Mouse (Mus musculus) liver, postnatal 0 days (tissue): ENCODE data around the gene Surf2. TPM values are rescaled to one million over a fixed set of nuclear protein-coding genes. Genes with fewer than 3 reads are reported as not detected.
A peak's percentile ranks its signal among the peaks of the same experiment; 100 is the strongest.

Experiments used
- ATAC-seq: fragments of 200-750 bp; cut with Nextera tagmentation; 2 replicates; pipeline ENCODE4 v1.8.0; 2017; ENCODE audit warnings: mild to moderate bottlenecking, moderate library complexity
- DNase-seq: peaks from one replicate; pipeline ENCODE4 v3.0.0-alpha.2; 2016
- H3K27ac ChIP-seq: fragments of 300-500 bp; sonication (generic); 2 replicates; pipeline ENCODE4 v1.5.1; 2014; ENCODE audit warnings: antibody characterized with exemption, moderate library complexity, mild to moderate bottlenecking, low read depth
- H3K27me3 ChIP-seq: fragments of 300-500 bp; sonication (generic); 2 replicates; pipeline ENCODE4 v1.6.1; 2014; ENCODE audit warnings: low read length, control low read depth, mixed read lengths; ENCODE audit not compliant: insufficient read depth
- H3K36me3 ChIP-seq: fragments of 300-500 bp; sonication (generic); replicated peaks from 2 replicates; pipeline ENCODE4 v1.6.1; 2014; ENCODE audit warnings: mild to moderate bottlenecking, control low read depth, low read length, moderate library complexity, mixed read lengths; ENCODE audit not compliant: insufficient read depth
- H3K4me1 ChIP-seq: fragments of 300-500 bp; sonication (generic); 2 replicates; pipeline ENCODE4 v1.6.1; 2014; ENCODE audit warnings: antibody characterized with exemption, mild to moderate bottlenecking, control low read depth; ENCODE audit not compliant: insufficient read depth
- H3K4me2 ChIP-seq: fragments of 300-500 bp; sonication (generic); 2 replicates; pipeline ENCODE4 v1.6.1; 2014; ENCODE audit warnings: low read depth, mild to moderate bottlenecking, low read length, moderate library complexity, mixed read lengths
- H3K4me3 ChIP-seq: fragments of 300-500 bp; sonication (generic); 2 replicates; pipeline ENCODE4 v1.5.1; 2014; ENCODE audit warnings: low read depth, low read length
- H3K9ac ChIP-seq: fragments of 300-500 bp; sonication (generic); replicated peaks from 2 replicates; pipeline ENCODE4 v1.6.1; 2014; ENCODE audit warnings: mild to moderate bottlenecking, moderate library complexity
- H3K9me3 ChIP-seq: fragments of 300-500 bp; sonication (generic); 2 replicates; pipeline ENCODE4 v1.6.1; 2016; ENCODE audit warnings: mild to moderate bottlenecking, control low read depth, low read length, mixed read lengths
- CTCF ChIP-seq: sonication (generic); IDR thresholded peaks from 2 replicates; pipeline ENCODE4 v1.5.1; 2016; ENCODE audit warnings: antibody characterized with exemption, low read depth
- EP300 ChIP-seq: IDR thresholded peaks from 2 replicates; pipeline ENCODE4 v1.6.1; 2016; ENCODE audit warnings: antibody characterized with exemption, low read depth, mild to moderate bottlenecking
- WGBS: fragments of 180-500 bp; shearing (Covaris S2); extraction: QIAGEN DNeasy Blood & Tissue Kit; methylation state at CpG from one replicate; pipeline ENCODE4 v1.1.7; 2014; ENCODE audit not compliant: insufficient replicate concordance; 5-methylcytosine and 5-hydroxymethylcytosine counted together
- polyA plus RNA-seq: library from polyadenylated mRNA; unstranded; fragments of >200 nt; fragmentation: Nextera tagmentation; extraction: Ambion mirVana; gene quantifications from 2 replicates; pipeline ENCODE4 v1.2.1, GENCODE M21; 2015

Gene Surf2
- polyA plus RNA-seq, 1 experiment from 2014 or later, result 14.6 TPM

DNA sequence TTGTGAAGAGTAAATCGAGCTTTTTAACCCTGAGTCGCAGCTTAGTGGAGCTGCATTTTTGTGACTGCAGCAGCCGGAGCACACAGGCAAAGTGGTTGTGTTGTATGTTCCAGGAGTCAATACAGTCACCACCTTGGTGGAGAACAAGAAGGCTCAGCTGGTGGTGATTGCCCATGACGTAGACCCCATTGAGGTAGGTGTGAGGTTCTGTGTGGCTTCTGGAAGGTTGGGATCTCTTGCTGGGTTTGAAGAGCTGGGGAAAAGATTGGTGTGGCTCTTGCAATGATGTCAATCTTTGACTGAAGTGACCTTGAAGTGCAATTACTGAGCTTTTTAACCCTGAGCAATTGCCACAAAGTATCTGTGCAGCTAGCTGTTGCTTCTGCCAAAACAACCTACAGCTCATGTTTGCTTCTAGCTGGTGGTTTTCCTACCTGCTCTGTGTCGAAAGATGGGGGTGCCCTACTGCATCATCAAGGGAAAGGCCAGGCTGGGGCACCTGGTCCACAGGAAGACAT lies 3.9 kb upstream of the Surf2 start:
- no peak for TF ChIP-seq CTCF
- Histone ChIP-seq H3K4me3 (peak overlapping the region; percentile 69), H3K27me3 (no peaks in the 10 kb centered on the region), H3K4me1 (peaks cover 38% of the 10 kb centered on the region), H3K4me2 (peak overlapping the region; percentile 96), H3K9me3 (no peaks in the 10 kb centered on the region), H3K27ac (0 out of 2 replicates have a peak overlapping the region, but pooled peaks have one; percentile 8), H3K36me3 (peaks cover 41% of the 10 kb centered on the region), H3K9ac (peak overlapping the region; percentile 97)
- DNase-seq, result no peak
- 61% methylated on average over 5 of the region's 5 CpGs for WGBS
- ATAC-seq, result no peak

DNA sequence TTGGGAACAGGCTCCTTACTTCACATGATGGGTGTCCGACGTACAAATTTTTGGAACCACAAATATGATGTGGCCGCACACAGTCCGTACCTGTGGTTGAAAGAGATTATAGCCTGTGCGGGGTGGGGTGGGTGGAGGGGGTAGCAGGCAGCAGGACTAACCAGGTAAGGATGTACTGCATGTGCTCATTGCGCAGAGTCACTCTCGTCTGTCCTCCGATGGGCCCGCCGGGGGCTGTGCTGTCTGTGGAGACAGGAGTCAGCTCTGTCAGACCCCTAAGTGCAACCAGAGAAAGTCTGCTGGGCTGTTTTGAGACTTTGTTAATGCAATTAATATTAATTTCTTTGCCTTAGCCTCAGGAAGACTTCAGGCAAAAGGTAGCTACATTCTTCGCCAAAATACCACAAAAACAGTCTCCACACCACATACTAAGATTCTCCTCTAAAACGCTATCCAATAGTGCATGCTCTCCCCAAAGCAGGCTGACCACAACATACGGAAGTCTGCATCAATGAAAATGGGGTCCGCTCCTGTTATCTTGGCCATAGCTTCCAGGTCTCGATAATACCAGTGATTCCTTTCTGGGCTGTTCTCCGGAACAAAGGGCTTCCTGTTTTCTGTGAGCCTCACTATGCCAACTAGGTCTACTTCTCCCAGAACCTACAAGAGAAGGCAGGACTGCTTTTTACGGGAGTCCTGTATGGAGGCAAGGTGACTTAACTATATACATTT lies 2.6 kb upstream of the Surf2 start:
- H3K9me3 ChIP-seq, result no peaks in the 10 kb centered on the region
- H3K36me3 ChIP-seq, result peaks cover 39% of the 10 kb centered on the region
- 0 out of 2 replicates have a peak overlapping the region, but pooled peaks have one; percentile 13 for H3K4me2 ChIP-seq
- no peak for DNase-seq
- H3K27me3 ChIP-seq, result no peaks in the 10 kb centered on the region
- no peak for ATAC-seq
- 70% methylated on average over 17 of the region's 17 CpGs for WGBS
- peaks cover 42% of the 10 kb centered on the region for H3K4me1 ChIP-seq
- H3K9ac ChIP-seq, result peak overlapping the region; percentile 7; the same call in 1 of the 2 replicates
- H3K4me3 ChIP-seq, result no peak overlapping the region
- TF ChIP-seq CTCF (no peak), EP300 (no peak)
- H3K27ac ChIP-seq, result 0 out of 2 replicates have a peak overlapping the region, but pooled peaks have one; percentile 16

GRCm38 (mm10) chr2:26914148-26914941 lies 1.8 kb upstream of the Surf2 start:
- 0 out of 2 replicates have a peak overlapping the region, but pooled peaks have one; percentile 16 for H3K27ac ChIP-seq
- H3K9me3 ChIP-seq, result no peaks in the 10 kb centered on the region
- H3K27me3 ChIP-seq, result no peaks in the 10 kb centered on the region
- no peak for ATAC-seq
- WGBS, result 55% methylated on average over 8 of the region's 8 CpGs
- peaks cover 46% of the 10 kb centered on the region for H3K36me3 ChIP-seq
- TF ChIP-seq CTCF (no peak), EP300 (no peak)
- H3K4me1 ChIP-seq, result peaks cover 35% of the 10 kb centered on the region
- H3K4me3 ChIP-seq, result no peak overlapping the region
- H3K9ac ChIP-seq, result peak overlapping the region; percentile 70; the same call in 1 of the 2 replicates
- 0 out of 2 replicates have a peak overlapping the region, but pooled peaks have one; percentile 92 for H3K4me2 ChIP-seq
- no peak for DNase-seq

- 2% methylated on average over 13 of the region's 13 CpGs for WGBS
- H3K4me3 ChIP-seq, result peak overlapping the region; percentile 69
- peaks cover 67% of the 10 kb centered on the region for H3K36me3 ChIP-seq
- peaks cover 33% of the 10 kb centered on the region for H3K4me1 ChIP-seq
- H3K27ac ChIP-seq, result peak overlapping the region; percentile 76
- ATAC-seq (peak; percentile 12), DNase-seq (no peak)
- no peaks in the 10 kb centered on the region for H3K9me3 ChIP-seq
- TF ChIP-seq CTCF, result no peak
- no peak for TF ChIP-seq EP300
- H3K4me2 ChIP-seq, result peak overlapping the region; percentile 92
- H3K9ac ChIP-seq, result peak overlapping the region; percentile 70
- no peaks in the 10 kb centered on the region for H3K27me3 ChIP-seq
Observed at GRCm38 (mm10) chr2:26916738-26917137, 571 bp downstream of the Surf2 start.

- no peak for ATAC-seq
- no peak for DNase-seq
- no peaks in the 10 kb centered on the region for H3K27me3 ChIP-seq
- peaks cover 25% of the 10 kb centered on the region for H3K4me1 ChIP-seq
- no peak for TF ChIP-seq EP300
- TF ChIP-seq CTCF, result no peak
- H3K4me3 ChIP-seq, result no peak overlapping the region
- H3K4me2 ChIP-seq, result no peak overlapping the region
- no peaks in the 10 kb centered on the region for H3K9me3 ChIP-seq
- H3K36me3 ChIP-seq, result peaks cover 68% of the 10 kb centered on the region
- H3K27ac ChIP-seq, result no peak overlapping the region
- 81% methylated on average over 3 of the region's 3 CpGs for WGBS
- H3K9ac ChIP-seq, result no peak overlapping the region
Observed at GRCm38 (mm10) chr2:26919684-26920083, 3.5 kb downstream of the Surf2 start.
